Mouse (Mus musculus) forebrain, embryonic 10.5 days (tissue): Measurements from ENCODE around the gene Megf6. TPM values are rescaled to one million over a fixed set of nuclear protein-coding genes. Genes with fewer than 3 reads are reported as not detected.

Experiments used
- DNase-seq: peaks from one replicate; pipeline ENCODE4 v3.0.0-alpha.2; 2017; ENCODE audit warnings: low spot score; ENCODE audit errors: extremely low spot score
- H3K27ac ChIP-seq: fragments of 300-500 bp; sonication (generic); 2 replicates; pipeline ENCODE4 v1.5.1; 2016; ENCODE audit warnings: mild to moderate bottlenecking
- H3K27me3 ChIP-seq: fragments of 300-500 bp; sonication (generic); 2 replicates; pipeline ENCODE4 v1.6.1; 2016; ENCODE audit warnings: mild to moderate bottlenecking; ENCODE audit not compliant: poor library complexity, severe bottlenecking
- H3K36me3 ChIP-seq: fragments of 300-500 bp; sonication (generic); replicated peaks from 2 replicates; pipeline ENCODE4 v1.6.1; 2016; ENCODE audit warnings: mild to moderate bottlenecking, moderate library complexity
- H3K4me1 ChIP-seq: fragments of 300-500 bp; sonication (generic); 2 replicates; pipeline ENCODE4 v1.6.1; 2016
- H3K4me3 ChIP-seq: fragments of 300-500 bp; sonication (generic); 2 replicates; pipeline ENCODE4 v1.5.1; 2016; ENCODE audit warnings: mild to moderate bottlenecking, moderate library complexity
- H3K9me3 ChIP-seq: fragments of 300-500 bp; sonication (generic); 2 replicates; pipeline ENCODE4 v1.6.1; 2016; ENCODE audit warnings: mild to moderate bottlenecking, moderate library complexity
- WGBS: fragments of 180-500 bp; shearing (Covaris S2); methylation state at CpG from one replicate; pipeline ENCODE4 v1.1.7; 2016; 5-methylcytosine and 5-hydroxymethylcytosine counted together
- polyA plus RNA-seq: library from polyadenylated mRNA; unstranded; fragments of >200 nt; fragmentation: Nextera tagmentation; extraction: Ambion mirVana; gene quantifications from 2 replicates; pipeline ENCODE4 v1.2.1, GENCODE M21; 2016

Gene Megf6
- polyA plus RNA-seq, 1 experiment from 2014 or later: 28.0 TPM

GRCm38 (mm10) chr4:154167053-154167452 lies 3.5 kb upstream of the Megf6 start:
- peaks cover 43% of the 10 kb centered on the region for H3K27me3 ChIP-seq
- no peaks in the 10 kb centered on the region for H3K9me3 ChIP-seq
- peak; percentile 62 for DNase-seq
- no peaks in the 10 kb centered on the region for H3K36me3 ChIP-seq
- H3K4me1 ChIP-seq: peaks cover 28% of the 10 kb centered on the region
- H3K27ac ChIP-seq: no peak overlapping the region
- no peak overlapping the region for H3K4me3 ChIP-seq
- WGBS: 25% methylated on average over 5 of the region's 5 CpGs

DNA sequence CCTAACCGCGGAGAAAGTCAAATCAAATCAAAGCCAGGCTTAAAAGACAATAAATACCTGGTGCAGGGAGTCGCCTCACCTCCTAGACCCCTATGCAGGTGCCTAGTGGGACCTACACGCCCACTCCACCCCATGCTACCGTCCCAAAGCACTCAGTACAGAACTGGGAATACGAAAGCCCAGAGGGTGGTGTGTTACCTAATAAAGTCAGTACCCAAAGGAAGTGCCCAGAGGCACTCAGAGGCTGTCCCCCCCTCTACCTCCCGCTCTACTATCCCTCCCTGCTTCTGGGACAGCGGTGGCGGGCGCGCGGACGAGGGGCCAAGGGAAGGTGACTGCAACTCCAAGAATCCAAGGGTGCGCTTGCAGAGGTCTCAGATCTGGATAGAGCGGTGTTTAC lies 509 bp upstream of the Megf6 start:
- H3K36me3 ChIP-seq: no peaks in the 10 kb centered on the region
- 0 out of 2 replicates have a peak overlapping the region, but pooled peaks have one; percentile 48 for H3K27ac ChIP-seq
- peaks cover 58% of the 10 kb centered on the region for H3K4me1 ChIP-seq
- 2% methylated on average over 15 of the region's 15 CpGs for WGBS
- H3K9me3 ChIP-seq: no peaks in the 10 kb centered on the region
- H3K27me3 ChIP-seq: peaks cover 63% of the 10 kb centered on the region
- peak overlapping the region; percentile 83 for H3K4me3 ChIP-seq
- DNase-seq: no peak

DNA sequence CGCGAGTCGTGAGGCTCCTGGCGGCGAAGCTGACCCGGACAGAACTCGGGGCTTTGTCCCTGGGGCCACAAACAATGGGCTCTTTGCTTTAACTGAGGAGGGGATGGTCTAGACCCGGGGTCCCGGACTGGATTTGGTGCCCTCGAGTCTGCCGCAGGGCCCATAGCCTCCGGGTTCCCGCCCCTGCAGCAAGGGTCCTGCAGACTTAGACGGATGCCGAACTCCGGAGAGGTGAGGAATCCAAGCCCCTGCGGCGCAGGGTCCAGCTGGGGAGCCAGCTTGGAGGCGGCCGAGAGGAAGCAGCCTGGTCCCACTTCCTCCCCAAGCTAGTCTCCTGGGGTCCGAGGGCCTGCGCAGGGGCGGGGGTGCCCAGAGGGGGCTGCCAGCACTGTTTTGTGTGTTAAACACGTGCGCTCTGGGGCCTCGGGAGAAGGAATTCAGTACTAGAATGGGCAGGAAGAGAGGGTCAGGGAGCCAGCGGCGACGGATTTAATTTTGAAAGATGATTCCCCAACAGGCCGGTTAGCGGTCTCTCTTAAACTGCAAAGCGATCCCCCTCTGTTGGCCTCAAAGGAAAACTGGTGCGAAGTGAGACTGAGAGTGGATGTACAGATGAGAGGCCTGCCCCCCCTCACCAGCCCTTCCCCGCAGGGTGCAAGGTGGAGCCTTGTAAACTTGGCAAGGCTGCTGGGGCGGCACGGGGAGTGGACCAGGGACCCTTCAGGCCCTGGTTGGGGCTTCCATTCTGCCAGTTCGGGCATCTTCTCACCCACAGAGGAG lies 811 bp downstream of the Megf6 start:
- H3K27ac ChIP-seq: peak overlapping the region; percentile 87
- under 1% methylated on average over 37 of the region's 37 CpGs for WGBS
- H3K9me3 ChIP-seq: no peaks in the 10 kb centered on the region
- H3K4me1 ChIP-seq: peaks cover 71% of the 10 kb centered on the region
- H3K27me3 ChIP-seq: peaks cover 63% of the 10 kb centered on the region
- H3K36me3 ChIP-seq: no peaks in the 10 kb centered on the region
- H3K4me3 ChIP-seq: peak overlapping the region; percentile 83
- peak; percentile 71 for DNase-seq

- H3K9me3 ChIP-seq: no peaks in the 10 kb centered on the region
- peak overlapping the region; percentile 83 for H3K4me3 ChIP-seq
- H3K27me3 ChIP-seq: peaks cover 63% of the 10 kb centered on the region
- DNase-seq: no peak
- WGBS: 41% methylated on average over 13 of the region's 13 CpGs
- peaks cover 3% of the 10 kb centered on the region; the same call in 1 of the 2 replicates for H3K36me3 ChIP-seq
- peaks cover 78% of the 10 kb centered on the region for H3K4me1 ChIP-seq
- peak overlapping the region; percentile 87 for H3K27ac ChIP-seq
Observed at GRCm38 (mm10) chr4:154171931-154172604, 1.5 kb downstream of the Megf6 start.

DNA sequence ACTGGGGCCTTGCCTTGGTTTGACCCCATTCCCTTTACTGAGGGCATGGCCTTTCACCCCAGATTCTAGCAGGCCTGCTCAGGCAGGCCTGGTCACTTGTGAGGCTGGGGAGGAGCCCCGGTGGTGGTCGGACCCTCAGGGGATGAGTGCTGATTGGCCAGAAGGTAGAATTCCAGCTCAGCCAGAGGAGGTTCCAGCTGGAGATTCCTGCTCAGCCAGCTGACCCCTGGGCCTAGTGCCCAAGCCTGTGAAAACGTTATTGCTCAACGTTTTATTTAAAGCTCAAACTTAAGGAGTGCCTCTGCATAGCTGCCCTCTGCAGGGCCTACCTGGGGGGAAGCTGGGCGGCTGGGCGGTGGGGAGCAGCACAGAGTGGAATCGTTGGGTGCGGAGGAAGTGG lies 6.7 kb downstream of the Megf6 start:
- WGBS: 64% methylated on average over 8 of the region's 8 CpGs
- H3K4me1 ChIP-seq: peaks cover 65% of the 10 kb centered on the region
- no peak for DNase-seq
- peak overlapping the region; percentile 35; the same call in 1 of the 2 replicates for H3K27ac ChIP-seq
- H3K4me3 ChIP-seq: no peak overlapping the region
- H3K27me3 ChIP-seq: peaks cover 18% of the 10 kb centered on the region
- H3K36me3 ChIP-seq: peaks cover 36% of the 10 kb centered on the region
- no peaks in the 10 kb centered on the region for H3K9me3 ChIP-seq

- peaks cover 67% of the 10 kb centered on the region for H3K36me3 ChIP-seq
- 93% methylated on average over 7 of the region's 7 CpGs for WGBS
Observed at GRCm38 (mm10) chr4:154181001-154181400, 10.5 kb downstream of the Megf6 start.

DNA sequence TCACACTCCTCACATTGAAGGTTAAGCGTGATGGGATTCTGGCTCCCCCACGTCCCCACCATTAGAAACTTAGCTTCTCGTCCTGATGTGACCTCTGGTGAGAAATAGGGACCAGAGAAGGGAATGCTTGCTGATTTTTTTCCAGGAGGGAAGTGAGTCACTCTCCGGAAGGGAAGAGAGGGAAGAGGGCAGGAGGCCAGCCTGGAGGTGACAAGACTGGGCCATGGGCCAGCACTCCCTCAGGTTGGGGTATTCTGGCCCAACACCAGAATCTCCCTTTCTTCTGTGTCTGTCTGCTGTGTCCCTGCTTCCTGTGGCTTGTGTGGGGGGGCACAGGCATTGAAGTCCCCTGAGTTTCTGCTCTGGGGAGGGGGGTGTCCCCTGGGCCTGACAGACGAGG lies 13.0 kb downstream of the Megf6 start:
- DNase-seq: no peak
- Histone ChIP-seq H3K4me1 (0 out of 2 replicates have a peak, but pooled peaks cover 8% of the 10 kb centered on the region), H3K27ac (no peak overlapping the region), H3K4me3 (no peak overlapping the region), H3K27me3 (no peaks in the 10 kb centered on the region), H3K36me3 (peaks cover 55% of the 10 kb centered on the region), H3K9me3 (no peaks in the 10 kb centered on the region)
- WGBS: 83% methylated on average over 5 of the region's 5 CpGs

More at GRCm38 (mm10) chr4:154181001-154181400, 10.5 kb downstream of the Megf6 start:
- no peak for DNase-seq
- no peak overlapping the region for H3K27ac ChIP-seq
- no peaks in the 10 kb centered on the region for H3K9me3 ChIP-seq
- peaks cover 28% of the 10 kb centered on the region for H3K4me1 ChIP-seq
- H3K4me3 ChIP-seq: no peak overlapping the region
- H3K27me3 ChIP-seq: no peaks in the 10 kb centered on the region

- no peak overlapping the region for H3K27ac ChIP-seq
- DNase-seq: no peak
- peaks cover 53% of the 10 kb centered on the region for H3K36me3 ChIP-seq
- H3K4me3 ChIP-seq: no peak overlapping the region
- WGBS: 82% methylated on average over 5 of the region's 5 CpGs
- H3K4me1 ChIP-seq: 0 out of 2 replicates have a peak, but pooled peaks cover 8% of the 10 kb centered on the region
- no peaks in the 10 kb centered on the region for H3K9me3 ChIP-seq
- no peaks in the 10 kb centered on the region for H3K27me3 ChIP-seq
Observed at GRCm38 (mm10) chr4:154185001-154185400, 14.5 kb downstream of the Megf6 start.

DNA sequence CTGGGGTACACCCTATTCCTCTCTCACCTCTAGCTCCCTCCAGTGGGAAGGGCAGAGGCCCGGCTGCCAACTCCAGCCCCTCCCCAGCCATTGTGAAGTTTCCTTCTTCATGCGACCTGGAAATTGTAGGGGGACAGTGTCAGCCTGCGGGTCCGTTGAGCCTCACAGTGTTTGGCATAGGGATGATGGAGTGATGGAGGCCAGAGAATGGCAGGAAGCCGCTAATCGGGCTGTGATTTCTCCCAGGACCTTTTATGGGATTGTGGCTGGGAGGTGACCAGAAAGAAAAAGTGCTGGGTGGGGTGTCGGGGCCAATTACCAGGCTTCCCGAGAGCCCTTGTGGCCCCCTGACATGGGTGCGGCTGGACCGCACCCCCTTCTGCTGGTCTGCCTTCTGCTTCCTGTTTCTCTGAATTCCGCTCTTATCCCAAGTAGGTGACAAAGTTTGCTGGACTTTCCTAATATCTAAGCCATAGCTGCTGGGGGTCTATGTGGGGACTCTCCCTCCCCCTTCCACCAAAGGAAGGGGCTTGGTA lies 15.5 kb downstream of the Megf6 start:
- H3K9me3 ChIP-seq: no peaks in the 10 kb centered on the region
- H3K4me1 ChIP-seq: peaks cover 4% of the 10 kb centered on the region; the same call in 1 of the 2 replicates
- no peak overlapping the region for H3K27ac ChIP-seq
- peaks cover 58% of the 10 kb centered on the region for H3K36me3 ChIP-seq
- DNase-seq: no peak
- no peaks in the 10 kb centered on the region for H3K27me3 ChIP-seq
- no peak overlapping the region for H3K4me3 ChIP-seq
- WGBS: 87% methylated on average over 11 of the region's 11 CpGs

GRCm38 (mm10) chr4:154188948-154189347 lies 18.4 kb downstream of the Megf6 start:
- Histone ChIP-seq H3K4me3 (no peak overlapping the region), H3K27ac (no peak overlapping the region), H3K9me3 (no peaks in the 10 kb centered on the region), H3K27me3 (no peaks in the 10 kb centered on the region), H3K36me3 (peaks cover 60% of the 10 kb centered on the region), H3K4me1 (peaks cover 4% of the 10 kb centered on the region; the same call in 1 of the 2 replicates)
- 75% methylated on average over 8 of the region's 8 CpGs for WGBS
- DNase-seq: no peak

- peaks cover 16% of the 10 kb centered on the region for H3K36me3 ChIP-seq
- H3K9me3 ChIP-seq: peaks cover 3% of the 10 kb centered on the region; the same call in 1 of the 2 replicates
- no peak for DNase-seq
- H3K27ac ChIP-seq: peak overlapping the region; percentile 86
- peaks cover 52% of the 10 kb centered on the region for H3K4me1 ChIP-seq
- H3K4me3 ChIP-seq: peak overlapping the region; percentile 18; the same call in 1 of the 2 replicates
- 37% methylated on average over 6 of the region's 6 CpGs for WGBS
- H3K27me3 ChIP-seq: no peaks in the 10 kb centered on the region
Observed at GRCm38 (mm10) chr4:154197961-154198360, 27.4 kb downstream of the Megf6 start.

DNA sequence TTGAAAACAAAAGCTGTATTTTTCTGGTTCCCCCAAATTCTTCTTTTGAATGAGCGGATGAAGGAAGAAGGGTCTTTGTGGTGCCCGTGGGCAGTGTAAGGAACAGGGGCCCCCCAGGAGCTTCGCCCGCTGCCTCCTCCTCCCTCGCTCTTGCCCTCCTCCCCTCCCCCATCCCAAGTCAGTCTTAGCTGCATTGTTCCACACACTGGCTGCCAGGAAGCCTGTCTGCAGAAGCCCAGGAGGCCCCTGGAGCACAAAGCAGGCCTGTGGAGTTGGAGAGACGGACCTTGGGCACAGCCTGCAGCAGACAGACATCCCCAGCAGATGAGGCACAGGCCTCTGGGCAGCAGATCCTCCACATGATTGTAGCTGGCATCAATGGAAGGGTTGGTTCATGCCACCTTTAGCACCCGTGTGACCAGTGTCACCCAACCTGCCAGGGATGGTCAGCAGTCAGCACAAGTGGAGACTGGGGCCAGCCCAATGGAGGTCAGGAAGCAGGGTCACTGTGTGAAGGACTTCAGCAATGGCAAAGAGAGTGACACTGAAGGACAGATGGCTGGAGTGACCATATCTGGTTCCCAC lies 27.9 kb downstream of the Megf6 start:
- H3K4me1 ChIP-seq: peaks cover 52% of the 10 kb centered on the region
- H3K27me3 ChIP-seq: no peaks in the 10 kb centered on the region
- peak overlapping the region; percentile 86 for H3K27ac ChIP-seq
- peak; percentile 42 for DNase-seq
- 15% methylated on average over 7 of the region's 7 CpGs for WGBS
- peaks cover 3% of the 10 kb centered on the region; the same call in 1 of the 2 replicates for H3K9me3 ChIP-seq
- peaks cover 16% of the 10 kb centered on the region for H3K36me3 ChIP-seq
- H3K4me3 ChIP-seq: peak overlapping the region; percentile 18
